Mouse (Mus musculus): ENCODE measurements around the gene Lpin1. TPM values are rescaled to one million over a fixed set of nuclear protein-coding genes. Genes with fewer than 3 reads are reported as not detected.

Gene Lpin1
- polyA plus RNA-seq, 1 experiment from 2014 or later = 9.6 TPM

- Histone ChIP-seq H3K27me3 (replicated peaks; ENCODE audit: control insufficient read depth, insufficient read depth, low read length) (no peaks in the 10 kb centered on the region), H3K36me3 (ENCODE audit: control insufficient read depth, insufficient read depth, low read length) (peaks cover 6% of the 10 kb centered on the region), H3K27ac (ENCODE audit: low read depth, low read length) (no peak overlapping the region), H3K4me3 (ENCODE audit: low read depth, low read length) (no peak overlapping the region), H3K9me3 (ENCODE audit: control insufficient read depth, low read length) (no peaks in the 10 kb centered on the region), H3K4me1 (replicated peaks; ENCODE audit: control insufficient read depth, insufficient read depth, low read length) (no peaks in the 10 kb centered on the region; the same call in 1 of the 2 replicates), H3K9ac (ENCODE audit: low read depth, low read length) (no peak overlapping the region), H3K4me2 (no peak overlapping the region)
- WGBS = 91% methylated on average over 10 of the region's 10 CpGs
- ATAC-seq (replicated peaks; ENCODE audit: low FRiP score) (no peak), DNase-seq (ENCODE audit: low spot score) (no peak)
Observed at GRCm38 (mm10) chr12:16571278-16571677, 39.5 kb downstream of the Lpin1 start.

- H3K27me3 ChIP-seq (replicated peaks; ENCODE audit: control insufficient read depth, insufficient read depth, low read length) = no peaks in the 10 kb centered on the region
- no peak overlapping the region for H3K4me2 ChIP-seq
- no peak for ATAC-seq (replicated peaks; ENCODE audit: low FRiP score)
- DNase-seq (ENCODE audit: low spot score) = no peak
- H3K4me3 ChIP-seq (ENCODE audit: low read depth, low read length) = no peak overlapping the region
- no peaks in the 10 kb centered on the region for H3K9me3 ChIP-seq (ENCODE audit: control insufficient read depth, low read length)
- no peak overlapping the region for H3K9ac ChIP-seq (ENCODE audit: low read depth, low read length)
- H3K4me1 ChIP-seq (replicated peaks; ENCODE audit: control insufficient read depth, insufficient read depth, low read length) = no peaks in the 10 kb centered on the region; the same call in 1 of the 2 replicates
- H3K36me3 ChIP-seq (ENCODE audit: control insufficient read depth, insufficient read depth, low read length) = peaks cover 5% of the 10 kb centered on the region
- 87% methylated on average over 10 of the region's 10 CpGs for whole genome bisulfite sequencing
- no peak overlapping the region for H3K27ac ChIP-seq (ENCODE audit: low read depth, low read length)
Observed at GRCm38 (mm10) chr12:16570371-16571060, 40.2 kb downstream of the Lpin1 start.

- Histone ChIP-seq H3K27me3 (replicated peaks; ENCODE audit: control insufficient read depth, insufficient read depth, low read length) (no peaks in the 10 kb centered on the region), H3K9me3 (ENCODE audit: control insufficient read depth, low read length) (no peaks in the 10 kb centered on the region), H3K4me3 (ENCODE audit: low read depth, low read length) (no peak overlapping the region), H3K9ac (ENCODE audit: low read depth, low read length) (no peak overlapping the region), H3K4me2 (no peak overlapping the region), H3K36me3 (ENCODE audit: control insufficient read depth, insufficient read depth, low read length) (peaks cover 5% of the 10 kb centered on the region), H3K4me1 (replicated peaks; ENCODE audit: control insufficient read depth, insufficient read depth, low read length) (no peaks in the 10 kb centered on the region; the same call in 1 of the 2 replicates), H3K27ac (ENCODE audit: low read depth, low read length) (no peak overlapping the region)
- DNase-seq (ENCODE audit: low spot score) (no peak), ATAC-seq (replicated peaks; ENCODE audit: low FRiP score) (no peak)
- 58% methylated on average over 11 of the region's 11 CpGs for WGBS
Observed at GRCm38 (mm10) chr12:16568936-16569650, 41.7 kb downstream of the Lpin1 start.

GRCm38 (mm10) chr12:16568496-16568895 is 42.3 kb downstream of the Lpin1 start:
- ATAC-seq (replicated peaks; ENCODE audit: low FRiP score) (peak; percentile 67; the same call in 1 of the 2 replicates), DNase-seq (ENCODE audit: low spot score) (no peak)
- Histone ChIP-seq H3K9me3 (ENCODE audit: control insufficient read depth, low read length) (no peaks in the 10 kb centered on the region), H3K4me3 (ENCODE audit: low read depth, low read length) (no peak overlapping the region), H3K4me2 (no peak overlapping the region), H3K4me1 (replicated peaks; ENCODE audit: control insufficient read depth, insufficient read depth, low read length) (no peaks in the 10 kb centered on the region; the same call in 1 of the 2 replicates), H3K27ac (ENCODE audit: low read depth, low read length) (no peak overlapping the region), H3K36me3 (ENCODE audit: control insufficient read depth, insufficient read depth, low read length) (peaks cover 7% of the 10 kb centered on the region), H3K9ac (ENCODE audit: low read depth, low read length) (no peak overlapping the region), H3K27me3 (replicated peaks; ENCODE audit: control insufficient read depth, insufficient read depth, low read length) (no peaks in the 10 kb centered on the region)
- 33% methylated on average over 4 of the region's 4 CpGs for WGBS

- Histone ChIP-seq H3K27ac (ENCODE audit: low read depth, low read length) (no peak overlapping the region), H3K9ac (ENCODE audit: low read depth, low read length) (no peak overlapping the region), H3K4me2 (no peak overlapping the region), H3K36me3 (ENCODE audit: control insufficient read depth, insufficient read depth, low read length) (peaks cover 11% of the 10 kb centered on the region), H3K9me3 (ENCODE audit: control insufficient read depth, low read length) (no peaks in the 10 kb centered on the region), H3K4me3 (ENCODE audit: low read depth, low read length) (no peak overlapping the region), H3K4me1 (replicated peaks; ENCODE audit: control insufficient read depth, insufficient read depth, low read length) (no peaks in the 10 kb centered on the region; the same call in 1 of the 2 replicates), H3K27me3 (replicated peaks; ENCODE audit: control insufficient read depth, insufficient read depth, low read length) (no peaks in the 10 kb centered on the region)
- WGBS = 86% methylated on average over 6 of the region's 6 CpGs
- no peak for ATAC-seq (replicated peaks; ENCODE audit: low FRiP score)
- no peak for DNase-seq (ENCODE audit: low spot score)
Observed at GRCm38 (mm10) chr12:16568090-16568489, 42.7 kb downstream of the Lpin1 start.

- no peaks in the 10 kb centered on the region for H3K27me3 ChIP-seq (replicated peaks; ENCODE audit: control insufficient read depth, insufficient read depth, low read length)
- no peak overlapping the region for H3K4me3 ChIP-seq (ENCODE audit: low read depth, low read length)
- no peak overlapping the region for H3K4me2 ChIP-seq
- no peak overlapping the region for H3K9ac ChIP-seq (ENCODE audit: low read depth, low read length)
- WGBS = 54% methylated on average over 9 of the region's 9 CpGs
- no peak for DNase-seq (ENCODE audit: low spot score)
- H3K4me1 ChIP-seq (replicated peaks; ENCODE audit: control insufficient read depth, insufficient read depth, low read length) = no peaks in the 10 kb centered on the region
- H3K9me3 ChIP-seq (ENCODE audit: control insufficient read depth, low read length) = no peaks in the 10 kb centered on the region
- no peak for ATAC-seq (replicated peaks; ENCODE audit: low FRiP score)
- peaks cover 7% of the 10 kb centered on the region; the same call in 1 of the 2 replicates for H3K36me3 ChIP-seq (ENCODE audit: control insufficient read depth, insufficient read depth, low read length)
- no peak overlapping the region for H3K27ac ChIP-seq (ENCODE audit: low read depth, low read length)
Observed at GRCm38 (mm10) chr12:16563427-16563826, 47.3 kb downstream of the Lpin1 start.

GRCm38 (mm10) chr12:16562647-16563046 is 48.1 kb downstream of the Lpin1 start:
- H3K36me3 ChIP-seq (ENCODE audit: control insufficient read depth, insufficient read depth, low read length) = peaks cover 7% of the 10 kb centered on the region; the same call in 1 of the 2 replicates
- no peak overlapping the region for H3K9ac ChIP-seq (ENCODE audit: low read depth, low read length)
- WGBS = 88% methylated on average over 10 of the region's 10 CpGs
- H3K9me3 ChIP-seq (ENCODE audit: control insufficient read depth, low read length) = no peaks in the 10 kb centered on the region
- H3K27ac ChIP-seq (ENCODE audit: low read depth, low read length) = no peak overlapping the region
- no peak overlapping the region for H3K4me2 ChIP-seq
- DNase-seq (ENCODE audit: low spot score) (no peak), ATAC-seq (replicated peaks; ENCODE audit: low FRiP score) (no peak)
- no peak overlapping the region for H3K4me3 ChIP-seq (ENCODE audit: low read depth, low read length)
- no peaks in the 10 kb centered on the region for H3K4me1 ChIP-seq (replicated peaks; ENCODE audit: control insufficient read depth, insufficient read depth, low read length)
- H3K27me3 ChIP-seq (replicated peaks; ENCODE audit: control insufficient read depth, insufficient read depth, low read length) = no peaks in the 10 kb centered on the region

- WGBS = 72% methylated on average over 8 of the region's 8 CpGs
- DNase-seq (ENCODE audit: low spot score) (no peak), ATAC-seq (replicated peaks; ENCODE audit: low FRiP score) (no peak)
- Histone ChIP-seq H3K4me2 (no peak overlapping the region), H3K4me1 (replicated peaks; ENCODE audit: control insufficient read depth, insufficient read depth, low read length) (no peaks in the 10 kb centered on the region), H3K27ac (ENCODE audit: low read depth, low read length) (no peak overlapping the region), H3K36me3 (ENCODE audit: control insufficient read depth, insufficient read depth, low read length) (peaks cover 7% of the 10 kb centered on the region; the same call in 1 of the 2 replicates), H3K9me3 (ENCODE audit: control insufficient read depth, low read length) (no peaks in the 10 kb centered on the region), H3K27me3 (replicated peaks; ENCODE audit: control insufficient read depth, insufficient read depth, low read length) (no peaks in the 10 kb centered on the region), H3K4me3 (ENCODE audit: low read depth, low read length) (no peak overlapping the region), H3K9ac (ENCODE audit: low read depth, low read length) (no peak overlapping the region)
Observed at GRCm38 (mm10) chr12:16562181-16562580, 48.6 kb downstream of the Lpin1 start.

Measured in liver, embryonic 11.5 days (tissue).